Mouse (Mus musculus) erythroblast, embryonic 14.5 days (primary cell): ENCODE measurements around the gene Prkag2. TPM values are rescaled to one million over a fixed set of nuclear protein-coding genes. Genes with fewer than 3 reads are reported as not detected.
"Not testable (repeated sequence)": the region's sequence is repeated elsewhere in the genome, so short reads cannot be mapped to it uniquely, and the experiment has no call there.

Source experiments
- H3K27me3 ChIP-seq: 2 replicates; pipeline ENCODE4 v1.6.1; 2012; ENCODE audit warnings: inconsistent platforms; ENCODE audit not compliant: control insufficient read depth
- H3K36me3 ChIP-seq: 2 replicates; pipeline ENCODE4 v1.6.1; 2012; ENCODE audit warnings: mild to moderate bottlenecking, inconsistent platforms; ENCODE audit not compliant: control insufficient read depth
- H3K4me1 ChIP-seq: 2 replicates; pipeline ENCODE4 v1.6.1; 2012; ENCODE audit warnings: inconsistent platforms; ENCODE audit not compliant: control insufficient read depth
- H3K4me3 ChIP-seq: replicated peaks from 2 replicates; pipeline ENCODE3; 2012; ENCODE audit warnings: moderate library complexity, mild to moderate bottlenecking, inconsistent platforms
- H3K9me3 ChIP-seq: 2 replicates; pipeline ENCODE4 v1.6.1; 2012; ENCODE audit warnings: low read length, inconsistent platforms, mixed read lengths; ENCODE audit not compliant: control insufficient read depth
- GATA1 ChIP-seq: IDR thresholded peaks from 2 replicates; pipeline ENCODE4 v1.6.1; 2012; ENCODE audit warnings: low read length, inconsistent platforms, mixed read lengths
- TAL1 ChIP-seq: IDR thresholded peaks from 3 replicates; pipeline ENCODE4 v1.6.1; 2012; ENCODE audit warnings: low read length, inconsistent platforms, mixed read lengths
- polyA plus RNA-seq: library from polyadenylated mRNA; stranded (reverse); fragments of >175 nt; gene quantifications from 2 replicates; pipeline ENCODE4 v1.2.3, GENCODE M21; 2012

The Prkag2 gene
- polyA plus RNA-seq, 1 experiment: 0.07 TPM

DNA sequence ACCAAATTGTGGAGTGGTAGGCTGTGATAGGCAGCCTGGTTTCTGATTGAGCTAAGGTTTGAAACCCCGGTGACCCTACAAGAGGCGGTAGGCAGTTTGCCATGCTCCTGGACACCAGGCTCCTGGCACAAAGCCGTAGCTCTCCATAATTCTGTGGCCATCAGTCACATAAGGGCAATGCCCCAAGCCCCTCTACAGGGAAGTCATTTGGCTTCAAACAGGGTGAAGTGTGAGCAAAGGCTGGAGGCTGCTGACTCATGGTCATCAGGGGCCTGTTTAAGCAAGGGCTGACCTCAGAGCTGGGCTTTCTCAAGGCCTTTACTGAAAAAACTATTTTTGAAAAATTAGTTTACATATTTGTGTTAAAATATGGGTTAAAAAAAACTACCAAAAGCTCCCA, 246.2 kb downstream of the Prkag2 start:
- TF ChIP-seq TAL1 (no peak), GATA1 (no peak)
- peaks cover 41% of the 10 kb centered on the region for H3K4me1 ChIP-seq
- no peak overlapping the region for H3K4me3 ChIP-seq
- no peaks in the 10 kb centered on the region for H3K36me3 ChIP-seq
- no peaks in the 10 kb centered on the region for H3K27me3 ChIP-seq
- H3K9me3 ChIP-seq: no peaks in the 10 kb centered on the region

DNA sequence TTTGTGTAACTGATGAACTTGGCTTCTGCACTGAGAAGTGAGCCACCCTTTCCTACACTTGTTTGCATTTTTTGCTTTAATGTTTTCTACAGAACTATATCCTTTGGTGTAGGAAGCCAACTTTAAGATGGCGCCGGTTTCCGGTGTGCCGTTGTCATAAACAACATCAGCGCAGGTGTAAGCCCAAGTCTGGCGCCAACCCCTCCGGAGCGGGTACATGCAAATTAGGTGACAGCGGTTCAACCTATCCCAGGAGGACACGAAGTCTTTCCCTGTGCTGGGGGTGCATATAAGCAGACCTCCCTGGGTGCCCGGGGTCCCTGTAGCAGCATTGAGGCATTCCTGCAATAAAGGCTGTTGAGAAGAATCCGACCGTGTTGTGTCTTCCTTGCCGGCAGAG, 252.2 kb downstream of the Prkag2 start:
- not testable (repeated sequence) for H3K4me3 ChIP-seq, H3K9me3 ChIP-seq, H3K27me3 ChIP-seq, H3K36me3 ChIP-seq
- H3K4me1 ChIP-seq: peaks cover 10% of the 10 kb centered on the region

DNA sequence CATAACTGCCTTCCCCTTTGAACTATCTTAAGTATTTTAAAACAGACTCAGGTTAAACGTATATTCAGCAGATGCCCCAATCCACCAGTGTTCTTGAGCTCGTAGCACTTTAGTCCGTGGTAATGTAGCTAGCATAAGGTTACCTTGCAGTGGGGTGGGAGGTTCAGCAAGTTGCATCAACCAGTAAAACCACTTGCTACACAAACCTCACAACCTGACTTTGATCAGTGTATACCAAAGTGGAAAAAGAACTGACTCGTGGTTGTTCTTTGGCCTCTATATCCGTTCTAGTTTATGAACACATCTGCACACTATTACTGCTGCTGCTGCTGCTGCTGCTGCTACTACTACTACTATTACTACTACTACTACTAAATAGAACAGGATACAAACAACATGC, 256.6 kb downstream of the Prkag2 start:
- peaks cover 41% of the 10 kb centered on the region for H3K4me1 ChIP-seq
- no peak for TF ChIP-seq TAL1
- no peak for TF ChIP-seq GATA1
- no peaks in the 10 kb centered on the region for H3K9me3 ChIP-seq
- peaks cover 18% of the 10 kb centered on the region for H3K36me3 ChIP-seq
- peak overlapping the region; percentile 95 for H3K4me3 ChIP-seq
- no peaks in the 10 kb centered on the region for H3K27me3 ChIP-seq

DNA sequence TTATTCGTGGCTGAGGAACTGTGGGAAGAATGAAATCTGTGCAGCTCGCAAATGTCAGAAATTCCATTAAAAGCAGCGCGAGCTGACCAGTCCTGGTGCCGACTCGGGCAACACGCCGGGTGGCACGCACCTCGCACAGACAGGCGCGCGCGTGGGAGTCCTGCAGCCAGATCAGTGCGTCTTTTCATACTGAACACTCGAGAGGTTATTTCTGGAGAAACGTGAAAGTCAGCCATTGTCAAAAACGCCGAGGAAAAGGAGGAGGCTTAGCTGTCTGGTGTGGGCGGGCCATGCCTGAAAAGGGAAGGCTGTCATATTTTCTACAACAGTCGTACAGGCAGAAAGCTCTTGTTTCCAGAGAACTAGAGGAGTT, 257.4 kb downstream of the Prkag2 start:
- H3K27me3 ChIP-seq: no peaks in the 10 kb centered on the region
- H3K4me3 ChIP-seq: peak overlapping the region; percentile 95
- TF ChIP-seq TAL1 (no peak), GATA1 (no peak)
- H3K9me3 ChIP-seq: no peaks in the 10 kb centered on the region
- H3K36me3 ChIP-seq: peaks cover 24% of the 10 kb centered on the region
- peaks cover 48% of the 10 kb centered on the region for H3K4me1 ChIP-seq

DNA sequence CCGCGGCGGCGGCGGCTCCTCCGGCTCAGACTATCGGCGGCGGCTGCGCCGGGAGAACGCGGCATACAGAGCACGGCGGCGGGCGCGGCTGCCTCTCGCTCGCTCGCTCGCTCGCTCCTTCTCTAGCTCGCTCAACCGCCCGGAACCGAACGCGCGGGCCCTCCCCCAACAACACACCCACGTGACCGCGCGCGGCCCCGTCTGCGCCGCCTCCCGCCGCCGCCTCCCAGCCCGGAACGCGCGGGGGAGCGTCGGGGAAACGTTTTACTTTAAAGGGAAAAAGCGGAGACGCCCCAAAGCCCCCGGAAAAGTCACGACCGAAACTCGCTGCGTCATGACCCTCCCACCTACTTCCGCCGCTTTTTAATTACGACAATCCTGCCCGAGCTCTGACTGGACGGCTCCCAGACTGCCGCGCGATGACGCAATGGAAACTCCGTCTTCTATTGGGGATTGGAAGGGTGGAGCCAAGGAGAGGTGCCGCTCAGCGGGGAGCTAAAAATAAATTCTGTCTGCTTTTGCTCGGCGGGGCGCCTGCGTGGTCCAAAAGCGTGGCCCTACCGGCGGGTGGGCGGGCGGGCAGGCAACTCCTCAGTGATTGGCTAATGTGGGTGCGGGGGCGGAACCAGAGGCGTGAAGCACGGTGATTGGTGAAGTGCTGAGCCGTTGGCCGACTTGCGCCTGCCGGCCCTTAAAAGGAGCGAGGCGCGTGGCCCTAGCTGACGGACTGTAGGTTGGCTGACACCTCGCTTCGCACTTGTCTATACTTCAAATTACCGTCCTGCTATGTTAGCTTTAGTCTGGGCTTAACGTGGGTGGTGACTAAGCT, 258.0 kb downstream of the Prkag2 start, which contains the start of gene Rheb:
Rheb (minus strand) TSS at position 351 of the 829 bp plus-strand sequence.
- Histone ChIP-seq H3K9me3 (no peaks in the 10 kb centered on the region), H3K36me3 (peaks cover 28% of the 10 kb centered on the region), H3K4me1 (peaks cover 53% of the 10 kb centered on the region), H3K4me3 (peak within 1 kb of the TSS; percentile 95), H3K27me3 (no peaks in the 10 kb centered on the region)
- TF ChIP-seq GATA1 (no peak), TAL1 (no peak)

DNA sequence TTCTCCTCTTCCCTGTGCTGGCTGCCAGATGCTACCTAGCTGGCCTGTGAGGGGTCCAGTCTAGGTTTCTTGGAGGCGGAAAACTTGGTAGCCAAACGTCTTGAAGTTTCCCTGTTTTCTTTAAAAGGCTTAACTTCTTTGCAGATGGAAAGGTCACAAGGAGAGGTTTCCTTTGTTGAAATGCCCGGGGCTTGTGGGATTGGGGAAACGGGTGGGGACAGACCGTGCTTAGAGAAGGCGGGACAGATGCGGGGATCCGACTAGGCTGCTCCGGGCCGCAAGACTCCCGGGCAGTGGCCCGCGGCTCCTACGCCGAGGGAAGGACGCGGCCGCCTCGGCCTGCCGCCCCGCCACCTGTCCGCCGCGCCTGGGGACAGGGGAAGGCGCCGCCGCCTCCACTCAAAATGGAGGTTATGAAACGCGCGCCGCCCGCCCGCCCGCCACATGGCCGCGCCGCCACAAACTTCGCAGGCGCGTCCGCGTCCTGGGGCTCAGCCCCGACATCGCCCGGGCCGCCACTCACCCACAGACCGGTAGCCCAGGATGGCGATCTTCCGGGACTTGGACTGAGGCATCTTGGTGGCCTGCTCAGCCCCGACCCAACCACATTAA, 258.7 kb downstream of the Prkag2 start:
- peak overlapping the region; percentile 95 for H3K4me3 ChIP-seq
- H3K9me3 ChIP-seq: no peaks in the 10 kb centered on the region
- H3K27me3 ChIP-seq: no peaks in the 10 kb centered on the region
- H3K36me3 ChIP-seq: peaks cover 30% of the 10 kb centered on the region
- TF ChIP-seq GATA1 (no peak), TAL1 (no peak)
- H3K4me1 ChIP-seq: peaks cover 55% of the 10 kb centered on the region

DNA sequence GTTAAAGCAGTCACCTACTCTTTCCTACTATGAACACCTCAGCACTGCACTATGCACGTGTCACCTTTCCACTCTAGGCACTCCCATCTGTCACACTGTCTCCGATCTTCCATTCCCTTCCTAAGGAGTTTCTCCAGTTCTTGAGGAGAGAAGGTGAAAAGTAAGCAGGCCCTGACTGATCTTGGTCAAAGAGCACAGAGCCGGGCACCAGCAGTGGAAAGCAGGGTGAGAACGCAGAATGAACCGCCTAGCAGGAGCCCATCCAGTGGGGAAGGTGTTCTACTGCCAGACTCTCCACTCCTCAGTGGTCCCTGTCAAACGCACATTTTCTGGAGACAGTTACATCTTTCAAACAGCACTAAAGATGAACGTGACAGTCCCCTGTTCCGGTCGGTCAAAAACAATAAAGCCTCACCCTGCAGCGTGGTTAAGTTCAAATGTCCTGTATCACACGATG, 259.4 kb downstream of the Prkag2 start:
- TF ChIP-seq TAL1 (no peak), GATA1 (no peak)
- Histone ChIP-seq H3K9me3 (no peaks in the 10 kb centered on the region), H3K4me1 (peaks cover 55% of the 10 kb centered on the region), H3K4me3 (peak overlapping the region; percentile 95), H3K36me3 (peaks cover 30% of the 10 kb centered on the region), H3K27me3 (no peaks in the 10 kb centered on the region)

DNA sequence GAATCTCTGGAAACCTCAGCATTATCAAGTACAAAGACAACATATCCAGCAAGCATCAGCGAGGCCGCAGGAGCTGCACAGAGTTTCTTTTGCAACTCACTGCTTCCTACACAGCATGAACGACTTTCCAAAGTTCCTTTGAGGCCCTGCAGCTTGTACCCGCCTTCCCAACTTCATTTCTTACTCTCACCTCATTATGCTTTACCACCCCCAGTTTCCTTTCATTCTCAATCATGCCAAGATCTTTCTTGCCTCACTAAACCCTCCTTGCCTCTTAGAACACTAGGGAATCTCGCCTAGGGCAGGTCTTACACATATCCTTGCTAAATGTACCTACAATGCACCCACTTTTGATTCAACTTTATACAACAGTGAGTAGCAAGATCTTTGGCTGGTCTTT, 266.0 kb downstream of the Prkag2 start:
- TF ChIP-seq GATA1 (no peak), TAL1 (no peak)
- Histone ChIP-seq H3K36me3 (peaks cover 19% of the 10 kb centered on the region), H3K4me3 (no peak overlapping the region), H3K27me3 (no peaks in the 10 kb centered on the region), H3K9me3 (no peaks in the 10 kb centered on the region), H3K4me1 (peaks cover 34% of the 10 kb centered on the region)

DNA sequence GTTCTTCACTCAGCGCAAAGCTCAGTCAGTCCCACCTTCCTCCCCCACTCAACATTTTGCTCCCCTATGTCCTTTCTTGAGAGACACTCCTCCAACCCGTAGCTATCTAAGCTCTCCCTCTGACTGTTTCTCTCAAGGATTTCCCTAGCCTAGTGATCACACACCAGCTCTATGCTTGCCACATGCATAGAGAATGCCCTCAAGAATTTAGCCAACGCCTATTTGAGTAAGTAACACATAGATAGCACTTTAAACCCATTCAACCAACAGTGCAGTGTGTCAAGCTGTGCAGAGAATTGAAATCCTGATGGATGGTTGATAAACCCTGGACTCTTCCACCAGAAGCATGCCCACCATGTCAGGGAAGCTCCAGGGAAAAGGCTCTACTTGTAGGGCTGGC, 268.5 kb downstream of the Prkag2 start:
- no peaks in the 10 kb centered on the region for H3K9me3 ChIP-seq
- TF ChIP-seq GATA1: no peak
- no peak for TF ChIP-seq TAL1
- H3K4me3 ChIP-seq: no peak overlapping the region
- H3K27me3 ChIP-seq: no peaks in the 10 kb centered on the region
- H3K36me3 ChIP-seq: peaks cover 9% of the 10 kb centered on the region
- peaks cover 24% of the 10 kb centered on the region for H3K4me1 ChIP-seq

DNA sequence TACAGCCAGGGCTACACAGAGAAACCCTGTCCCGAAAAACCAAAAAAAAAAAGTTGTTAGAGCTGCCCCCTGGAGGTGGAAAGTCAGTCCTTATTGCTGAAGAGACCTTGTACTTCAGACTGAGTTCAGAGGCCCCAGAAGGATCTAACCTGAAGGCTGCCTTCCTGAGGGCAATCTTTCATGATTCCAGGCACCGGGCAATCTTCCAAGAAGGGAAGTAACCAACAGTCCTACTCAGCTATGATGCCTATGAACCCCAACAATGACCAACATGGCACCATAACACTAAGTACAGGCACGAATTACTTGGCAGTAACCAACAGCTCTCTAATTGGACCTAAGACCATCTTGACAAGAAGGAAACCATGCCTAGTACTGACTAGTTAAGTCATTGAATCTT, 272.0 kb downstream of the Prkag2 start:
- Histone ChIP-seq H3K4me1 (peaks cover 30% of the 10 kb centered on the region), H3K36me3 (peaks cover 19% of the 10 kb centered on the region), H3K9me3 (no peaks in the 10 kb centered on the region), H3K4me3 (no peak overlapping the region), H3K27me3 (no peaks in the 10 kb centered on the region)
- no peak for TF ChIP-seq TAL1
- no peak for TF ChIP-seq GATA1
